Mouse (Mus musculus): ENCODE results near the gene Zbtb9.

The Zbtb9 gene

GRCm38 (mm10) chr17:27011998-27012672, 39.2 kb downstream of the Zbtb9 start:
- no peak for DNase-seq (ENCODE audit: low spot score)

DNA sequence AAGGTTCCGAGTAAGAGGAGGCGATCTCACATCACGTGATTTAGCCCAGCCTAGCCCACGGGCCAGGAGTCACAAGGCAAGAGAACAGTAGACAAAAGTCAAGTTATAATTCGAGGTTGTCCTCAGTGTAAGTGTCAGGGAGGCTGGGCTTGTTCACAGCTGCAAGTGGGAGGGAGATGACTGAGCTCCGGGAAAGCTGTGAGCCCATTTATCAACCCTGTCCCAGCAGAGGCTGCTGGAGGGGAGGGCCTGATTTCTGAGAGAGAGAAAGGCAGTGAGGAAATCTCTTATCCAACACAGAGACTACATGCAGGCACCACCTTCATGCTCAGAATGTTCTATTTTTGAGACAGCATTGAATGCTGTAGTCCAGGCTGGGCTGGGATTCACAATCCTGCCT, 39.9 kb downstream of the Zbtb9 start:
- DNase-seq (ENCODE audit: low spot score) = no peak

- peak; percentile 84 for DNase-seq (ENCODE audit: low spot score)
These were observed 44.9 kb downstream of the Zbtb9 start for GRCm38 (mm10) chr17:27017564-27018499.

DNA sequence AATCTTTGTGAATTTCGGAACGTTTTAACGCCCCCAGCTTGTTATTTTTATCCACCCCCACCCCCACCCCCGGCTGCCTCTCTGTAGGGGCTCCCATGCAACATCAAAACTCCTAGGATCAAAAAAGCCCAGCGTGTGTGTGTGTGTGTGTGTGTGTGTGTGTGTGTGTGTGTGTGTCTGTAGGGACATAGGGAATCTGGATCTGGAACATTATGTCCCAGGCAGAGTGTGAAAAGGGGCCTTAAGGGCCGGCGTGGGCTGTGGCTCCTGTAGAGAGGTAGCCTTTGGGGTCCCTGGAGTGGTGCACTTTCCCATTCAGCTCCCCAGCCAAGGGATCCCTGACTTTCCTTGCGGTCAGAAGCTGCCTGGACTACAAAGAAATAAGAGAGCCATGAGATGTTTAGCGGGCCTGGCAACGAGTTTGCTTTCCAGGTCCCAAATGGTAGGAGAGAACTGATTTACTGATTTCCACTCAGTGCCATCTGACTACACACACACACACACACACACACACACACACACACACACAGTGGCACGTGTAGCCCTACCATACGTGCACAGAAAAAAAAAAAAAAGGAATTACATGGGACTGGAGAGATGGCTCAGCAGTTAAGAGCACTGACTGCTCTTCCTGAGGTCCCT, 45.7 kb downstream of the Zbtb9 start:
- DNase-seq (ENCODE audit: low spot score) = no peak

- no peak for DNase-seq (ENCODE audit: low spot score)
These were observed 48.1 kb downstream of the Zbtb9 start for GRCm38 (mm10) chr17:27021076-27021475.

GRCm38 (mm10) chr17:27021736-27022135, 48.8 kb downstream of the Zbtb9 start:
- no peak for DNase-seq (ENCODE audit: low spot score)

DNA sequence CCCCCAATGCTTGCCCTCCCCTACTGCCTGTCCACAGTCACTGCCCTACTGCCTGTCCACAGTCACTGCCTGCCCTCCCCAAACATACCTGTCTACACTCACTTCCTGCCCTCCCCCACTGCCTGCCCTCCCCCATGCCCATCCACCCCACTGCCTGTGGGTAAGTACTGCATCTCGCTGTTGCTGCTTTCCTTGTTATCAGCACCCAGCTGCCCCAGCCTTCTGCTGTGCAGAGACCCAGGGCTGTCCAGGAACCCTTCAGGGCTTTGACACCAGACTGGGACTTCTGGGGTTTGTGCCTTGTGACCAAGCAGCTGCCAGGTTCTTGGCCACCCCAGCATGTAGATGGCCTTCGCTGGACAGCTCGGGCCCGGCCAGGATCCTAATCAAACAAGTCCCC, 50.4 kb downstream of the Zbtb9 start:
- no peak for DNase-seq (ENCODE audit: low spot score)

DNA sequence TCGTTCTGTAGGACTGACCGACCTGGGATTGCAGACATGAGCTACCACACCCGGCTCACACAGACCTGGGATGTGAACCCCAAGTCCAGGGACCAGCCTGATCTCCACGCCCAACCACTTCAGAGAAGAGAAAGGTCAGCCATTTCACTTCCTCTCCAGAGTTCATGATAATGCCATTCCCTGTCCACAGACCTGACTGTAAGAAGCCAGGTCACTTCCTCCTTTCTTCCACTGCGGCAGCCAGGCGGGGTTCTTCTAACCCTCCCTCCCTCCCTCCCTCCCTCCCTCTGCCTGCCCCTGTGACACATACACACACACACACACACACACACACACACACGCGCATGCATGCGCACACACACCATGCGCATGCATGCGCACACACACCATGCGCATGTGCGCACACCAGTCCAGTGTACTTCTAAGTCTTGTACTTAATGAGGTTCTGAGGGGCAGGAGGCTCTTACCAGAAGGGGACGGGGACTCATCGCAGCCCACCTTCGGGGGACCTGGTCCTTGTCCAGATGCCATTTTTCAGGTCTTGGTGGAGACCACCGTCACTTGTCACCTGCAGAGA, 52.4 kb downstream of the Zbtb9 start:
- DNase-seq (ENCODE audit: low spot score) = no peak

DNA sequence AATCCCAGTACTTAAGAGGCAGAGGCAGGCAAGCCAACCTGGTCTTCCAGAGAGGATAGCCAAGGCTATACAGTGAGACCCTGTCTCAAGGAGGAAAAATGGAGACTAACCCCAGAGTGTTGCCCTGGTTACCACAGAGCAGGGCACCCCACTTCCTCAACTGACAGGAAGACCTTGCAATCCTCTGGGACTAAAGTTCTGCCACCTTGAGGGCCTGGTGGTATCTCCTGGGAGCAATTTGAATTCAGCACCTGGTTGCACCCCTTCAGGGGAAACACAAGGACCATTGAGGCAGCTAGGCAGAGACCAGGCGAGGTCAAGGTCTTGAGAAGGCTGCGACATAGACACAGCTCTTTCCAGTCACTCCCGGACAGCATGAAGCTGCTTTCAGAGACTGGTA, 53.0 kb downstream of the Zbtb9 start:
- no peak for DNase-seq (ENCODE audit: low spot score)

GRCm38 (mm10) chr17:27027460-27028283, 54.7 kb downstream of the Zbtb9 start:
- DNase-seq (ENCODE audit: low spot score) = no peak

GRCm38 (mm10) chr17:27028284-27028795, 55.4 kb downstream of the Zbtb9 start:
- DNase-seq (ENCODE audit: low spot score) = peak; percentile 74

DNA sequence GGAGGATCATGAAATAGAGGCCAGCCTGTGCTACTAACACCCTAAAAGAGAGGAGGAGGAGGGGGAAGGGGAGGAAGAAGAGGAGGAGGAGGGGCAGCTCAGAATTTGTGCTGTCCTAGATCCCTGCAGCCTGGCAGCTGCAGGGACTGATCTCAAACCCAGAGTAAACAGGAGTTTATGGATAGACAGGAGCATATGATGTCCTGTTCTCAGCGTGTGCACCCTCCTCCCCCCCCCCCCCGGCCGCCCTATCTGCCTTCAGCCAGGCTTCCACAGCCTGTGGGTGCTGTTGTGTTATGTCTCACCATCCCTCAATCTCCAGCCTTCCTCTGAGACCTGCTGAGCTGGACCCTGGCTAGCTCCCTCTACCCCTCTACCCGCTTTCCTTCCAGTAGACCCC, 55.9 kb downstream of the Zbtb9 start, which contains the start of gene Bak1:
Gene Bak1, minus strand, starts transcription at position 101 of the 400 bp plus-strand sequence.
- no peak for DNase-seq (ENCODE audit: low spot score)

DNA sequence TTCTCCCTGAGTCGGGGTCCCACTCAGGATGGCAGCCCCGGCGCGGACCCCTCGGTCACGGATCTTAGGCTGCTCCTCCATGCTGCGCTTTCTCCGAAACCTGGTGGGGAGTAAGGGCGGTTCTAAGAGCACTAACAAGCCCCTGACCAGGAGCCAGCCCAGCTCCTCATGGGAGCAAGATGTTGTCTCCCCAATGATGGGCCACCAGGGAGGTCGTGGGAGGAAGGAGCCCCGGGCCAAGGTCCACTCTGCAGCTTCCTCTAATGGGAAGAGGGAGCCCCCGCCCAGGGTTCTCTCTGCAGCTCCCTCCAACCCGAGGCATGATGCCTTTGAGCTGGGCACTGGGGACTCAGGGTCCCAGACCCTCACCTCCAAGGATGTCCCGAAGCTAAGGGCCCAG, 56.5 kb downstream of the Zbtb9 start:
- DNase-seq (ENCODE audit: low spot score) = no peak

- DNase-seq (ENCODE audit: low spot score) = no peak
These were observed 57.9 kb downstream of the Zbtb9 start for GRCm38 (mm10) chr17:27030896-27031295.

GRCm38 (mm10) chr17:27032328-27032727, 59.4 kb downstream of the Zbtb9 start:
- DNase-seq (ENCODE audit: low spot score) = no peak

GRCm38 (mm10) chr17:27032869-27033268, 59.9 kb downstream of the Zbtb9 start:
- DNase-seq (ENCODE audit: low spot score) = peak; percentile 61

GRCm38 (mm10) chr17:27036465-27036864, 63.5 kb downstream of the Zbtb9 start:
- DNase-seq (ENCODE audit: low spot score) = no peak

- DNase-seq (ENCODE audit: low spot score) = no peak
These were observed 65.5 kb downstream of the Zbtb9 start for GRCm38 (mm10) chr17:27038335-27039050.

- no peak for DNase-seq (ENCODE audit: low spot score)
These were observed 66.6 kb downstream of the Zbtb9 start for GRCm38 (mm10) chr17:27039432-27040102.
